ENCODE assay signal across 19 mouse cellular contexts in the genomic region with DNA sequence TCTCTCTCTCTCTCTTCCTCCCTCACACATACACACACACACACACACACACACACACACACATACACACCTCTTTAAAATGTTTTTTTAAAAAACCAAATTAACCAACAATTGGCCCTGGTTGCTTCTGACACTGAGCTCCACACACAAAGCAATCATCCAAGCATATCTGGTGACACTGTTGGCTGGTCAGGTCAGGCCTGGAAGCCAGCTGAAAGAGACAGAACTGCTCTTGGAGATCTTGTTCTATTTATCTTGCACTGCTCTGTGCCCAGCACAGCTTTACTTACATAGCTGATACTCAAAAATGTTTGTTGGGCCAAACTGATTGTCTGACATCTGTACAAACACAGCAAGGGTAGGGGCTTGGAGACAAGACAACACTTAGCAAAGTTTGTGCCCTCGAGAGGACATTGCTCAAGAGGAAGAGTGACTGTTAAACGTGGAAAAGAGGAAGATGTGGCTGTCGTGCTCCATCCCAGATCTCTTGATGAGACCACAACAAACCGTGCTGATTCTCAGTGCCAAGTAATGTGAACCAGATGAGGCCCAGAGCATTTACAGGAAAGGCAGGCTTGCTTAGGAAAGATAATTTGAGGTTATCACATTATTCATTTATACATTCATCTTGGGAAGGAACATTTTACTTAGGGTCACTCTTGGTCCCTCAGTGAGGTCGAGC. TPM values are rescaled to one million over a fixed set of nuclear protein-coding genes. Genes with fewer than 3 reads are reported as not detected.
A peak's percentile ranks its signal among the peaks of the same experiment; 100 is the strongest.
DNase-seq lines count a peak whose midpoint lies in the region; ATAC-seq lines count a peak whose summit lies in the region.
"Had no signal": no experiment of that assay in that cellular context is flagged by ENCODE, and none has a peak within 500 bp of the region (broad histone marks: within the 10 kb centered on the region; RNA-seq: fewer than 3 reads in every experiment).

No protein-coding gene starts in this region.

- no peak for ATAC-seq in midbrain, embryonic 11.5 days (ENCODE audit: low FRiP score)
- ATAC-seq: intestine, embryonic 16.5 days; midbrain, embryonic 13.5 days had no signal

- H3K4me3 ChIP-seq in embryonic facial prominence, embryonic 10.5 days, result no peak overlapping the region
- no peak overlapping the region for H3K4me3 ChIP-seq in midbrain, embryonic 11.5 days (ENCODE audit: low read depth, low read length)
- H3K4me3 ChIP-seq: forebrain, embryonic 10.5 days; heart, embryonic 15.5 days; limb, embryonic 10.5 days; liver, embryonic 13.5 days; midbrain, embryonic 13.5 days had no signal

- peak overlapping the region; percentile 19; the same call in 1 of the 2 replicates for H3K27ac ChIP-seq in embryonic facial prominence, embryonic 10.5 days (replicated peaks)
- no peak overlapping the region for H3K27ac ChIP-seq in midbrain, embryonic 11.5 days (ENCODE audit: low read depth, low read length)
- H3K27ac ChIP-seq: forebrain, embryonic 10.5 days; heart, embryonic 15.5 days; hindbrain, embryonic 14.5 days; limb, embryonic 10.5 days; liver, embryonic 13.5 days; midbrain, embryonic 13.5 days had no signal

- no peaks in the 10 kb centered on the region for H3K27me3 ChIP-seq in embryonic facial prominence, embryonic 10.5 days (replicated peaks; ENCODE audit: low read depth, poor library complexity, severe bottlenecking)
- H3K27me3 ChIP-seq in midbrain, embryonic 11.5 days (ENCODE audit: control insufficient read depth, insufficient read depth, low read length), result no peaks in the 10 kb centered on the region
- H3K27me3 ChIP-seq: heart, embryonic 15.5 days; liver, embryonic 13.5 days; midbrain, embryonic 13.5 days had no signal

- 43% methylated on average over 5 of the region's 5 CpGs for WGBS in embryonic facial prominence, embryonic 10.5 days
- WGBS in midbrain, embryonic 11.5 days, result 75% methylated on average over 5 of the region's 5 CpGs

- intact Hi-C loops in heart, postnatal 25 days (cut with DNase I), result no loop called here

- H3K4me2 ChIP-seq in midbrain, embryonic 11.5 days, result no peak overlapping the region
- H3K4me2 ChIP-seq: heart, embryonic 15.5 days; hindbrain, embryonic 14.5 days; liver, embryonic 13.5 days; midbrain, embryonic 13.5 days had no signal

- DNase-seq in heart, adult 11 months, result peak; percentile 82
- no peak for DNase-seq in heart, postnatal 25 days (ENCODE audit: low spot score)
- DNase-seq in MEL-GATA-1-ER (ENCODE audit: extremely low read depth, low read depth), result peak; percentile 69
- DNase-seq in embryonic facial prominence, embryonic 10.5 days (ENCODE audit: low spot score), result no peak
- DNase-seq in monocyte, adult 2 months (ENCODE audit: low read depth in 1 of 2, low spot score in 2 of 2), result peak; percentile 14 to 22
- DNase-seq in midbrain, embryonic 11.5 days (ENCODE audit: low spot score, missing footprints), result no peak
- no peak for DNase-seq in thymus, postnatal 10 days (ENCODE audit: low spot score in 2 of 2)
- DNase-seq in adrenal gland, postnatal 25 days, result no peak
- DNase-seq: cerebellum, adult 8-10 months; liver, embryonic 13.5 days; lung, postnatal 10 days; right cerebral cortex, postnatal 4 days; thymus, adult 2 months had no signal

- H3K9ac ChIP-seq in midbrain, embryonic 11.5 days (ENCODE audit: low read length), result no peak overlapping the region
- H3K9ac ChIP-seq: heart, embryonic 15.5 days; hindbrain, embryonic 14.5 days; liver, embryonic 13.5 days; midbrain, embryonic 13.5 days had no signal

- no peaks in the 10 kb centered on the region for H3K36me3 ChIP-seq in embryonic facial prominence, embryonic 10.5 days (replicated peaks)
- no peaks in the 10 kb centered on the region for H3K36me3 ChIP-seq in midbrain, embryonic 11.5 days (ENCODE audit: control insufficient read depth, insufficient read depth, low read length)
- H3K36me3 ChIP-seq: forebrain, embryonic 10.5 days; heart, embryonic 15.5 days; limb, embryonic 10.5 days; liver, embryonic 13.5 days; midbrain, embryonic 13.5 days had no signal

- H3K9me3 ChIP-seq in embryonic facial prominence, embryonic 10.5 days, result no peaks in the 10 kb centered on the region
- H3K9me3 ChIP-seq in midbrain, embryonic 11.5 days (ENCODE audit: control insufficient read depth, low read length), result no peaks in the 10 kb centered on the region
- H3K9me3 ChIP-seq: forebrain, embryonic 10.5 days; heart, embryonic 15.5 days; limb, embryonic 10.5 days; liver, embryonic 13.5 days; midbrain, embryonic 13.5 days had no signal

- peaks cover 24% of the 10 kb centered on the region for H3K4me1 ChIP-seq in embryonic facial prominence, embryonic 10.5 days
- no peaks in the 10 kb centered on the region for H3K4me1 ChIP-seq in midbrain, embryonic 11.5 days (ENCODE audit: control insufficient read depth, insufficient read depth, low read length)
- H3K4me1 ChIP-seq: heart, embryonic 15.5 days; liver, embryonic 13.5 days; midbrain, embryonic 13.5 days had no signal

RNA-seq across cellular contexts. Expression of gene Ssr3, which starts 25.6 kb away (rescaled TPM):
- 100 to 1,000 TPM; 117 to 128 TPM for total RNA-seq in heart, postnatal 25 days (2021)
- polyA plus RNA-seq in embryonic facial prominence, embryonic 10.5 days (2016; fragmentation: Nextera tagmentation; extraction: Ambion mirVana), result 226 and 227 TPM in 2 replicates
- polyA plus RNA-seq in midbrain, embryonic 11.5 days (2014; fragmentation: Nextera tagmentation; extraction: Ambion mirVana), result 295 and 322 TPM in 2 replicates
- total RNA-seq in adrenal gland, postnatal 25 days (2021), result 146 and 165 TPM in 2 replicates

Comparison
In these comparisons a context has a peak if more than half of its experiments do, and no peak if none do; other contexts are left out.
1. DNase-seq: peak in heart, adult 11 months (single experiment), MEL-GATA-1-ER (single experiment) and monocyte, adult 2 months (2 of 2); none in heart, postnatal 25 days (single experiment), embryonic facial prominence, embryonic 10.5 days (single experiment), midbrain, embryonic 11.5 days (single experiment), thymus, postnatal 10 days (0 of 2) and adrenal gland, postnatal 25 days (single experiment).